Mouse (Mus musculus) gastrocnemius, postnatal 10 days (tissue): Measurements from ENCODE around the gene Atp2b1. TPM values are rescaled to one million over a fixed set of nuclear protein-coding genes. Genes with fewer than 3 reads are reported as not detected.

Experiments
- DNase-seq: peaks from one replicate; pipeline ENCODE4 v3.0.0; 2021; ENCODE audit warnings: mixed read lengths
- long read RNA-seq, 2 experiments: library from polyadenylated mRNA; stranded (forward); transcript quantifications; one replicate each; pipeline ENCODE4 v2.0.0; 2021
- total RNA-seq, 2 experiments: library from RNA; stranded (reverse); gene quantifications; 2 replicates each; pipeline ENCODE4 v1.2.3; 2021

The Atp2b1 gene
- 10 to 100 TPM; 69.6 to 77.5 TPM for total RNA-seq
- long read RNA-seq, experiment 1, full-length matches to known transcripts = 3 of 26 reads
- long read RNA-seq, experiment 1, partial matches to known transcripts = 6 of 26 reads
- long read RNA-seq, experiment 1, other reads (novel, unspliced or antisense) = 17 of 26 reads
- long read RNA-seq, experiment 2, full-length matches to known transcripts = 1 of 15 reads
- long read RNA-seq, experiment 2, partial matches to known transcripts = 2 of 15 reads
- long read RNA-seq, experiment 2, other reads (novel, unspliced or antisense) = 12 of 15 reads

GRCm38 (mm10) chr10:98913961-98914809 is at the start of gene Atp2b1:
Atp2b1 (plus strand) TSS chr10:98914406.
- peak; percentile 98 for DNase-seq

GRCm38 (mm10) chr10:98864851-98865250 is 49.4 kb upstream of the Atp2b1 start:
- DNase-seq = no peak

GRCm38 (mm10) chr10:98866836-98867370 is 47.3 kb upstream of the Atp2b1 start:
- DNase-seq = no peak

GRCm38 (mm10) chr10:98868351-98868908 is 45.8 kb upstream of the Atp2b1 start:
- DNase-seq = no peak

- DNase-seq = no peak
These were observed 36.4 kb upstream of the Atp2b1 start for GRCm38 (mm10) chr10:98877855-98878254.

- DNase-seq = no peak
These were observed 35.6 kb upstream of the Atp2b1 start for GRCm38 (mm10) chr10:98878636-98879035.

GRCm38 (mm10) chr10:98880057-98880456 is 34.1 kb upstream of the Atp2b1 start:
- DNase-seq = no peak

- DNase-seq = no peak
These were observed 33.5 kb upstream of the Atp2b1 start for GRCm38 (mm10) chr10:98880711-98881110.

- no peak for DNase-seq
These were observed 32.7 kb upstream of the Atp2b1 start for GRCm38 (mm10) chr10:98881492-98881891.

GRCm38 (mm10) chr10:98882587-98882986 is 31.6 kb upstream of the Atp2b1 start:
- peak; percentile 13 for DNase-seq

GRCm38 (mm10) chr10:98884445-98884844 is 29.8 kb upstream of the Atp2b1 start:
- no peak for DNase-seq

GRCm38 (mm10) chr10:98886770-98887271 is 27.4 kb upstream of the Atp2b1 start:
- DNase-seq = no peak

- no peak for DNase-seq
These were observed 22.8 kb upstream of the Atp2b1 start for GRCm38 (mm10) chr10:98891361-98891760.

GRCm38 (mm10) chr10:98897507-98897906 is 16.7 kb upstream of the Atp2b1 start:
- no peak for DNase-seq

GRCm38 (mm10) chr10:98897913-98898748 is 16.1 kb upstream of the Atp2b1 start:
- DNase-seq = no peak

GRCm38 (mm10) chr10:98901533-98901932 is 12.7 kb upstream of the Atp2b1 start:
- no peak for DNase-seq

GRCm38 (mm10) chr10:98905987-98906386 is 8.2 kb upstream of the Atp2b1 start:
- no peak for DNase-seq

- no peak for DNase-seq
These were observed 7.2 kb upstream of the Atp2b1 start for GRCm38 (mm10) chr10:98906941-98907549.

GRCm38 (mm10) chr10:98913610-98913960 is 621 bp upstream of the Atp2b1 start:
- DNase-seq = no peak

GRCm38 (mm10) chr10:98914810-98915241 is 620 bp downstream of the Atp2b1 start:
- peak; percentile 86 for DNase-seq

- DNase-seq = peak; percentile 60
These were observed 1.3 kb downstream of the Atp2b1 start for GRCm38 (mm10) chr10:98915398-98915931.
